12 mouse cellular contexts compared by ENCODE assay signal in genomic region chr13:56774304-56774703, GRCm38 (mm10). TPM values are rescaled to one million over a fixed set of nuclear protein-coding genes. Genes with fewer than 3 reads are reported as not detected.
A peak's percentile ranks its signal among the peaks of the same experiment; 100 is the strongest.
DNase-seq lines count a peak whose midpoint lies in the region; ATAC-seq lines count a peak whose summit lies in the region.
"Had no signal": no experiment of that assay in that cellular context is flagged by ENCODE, and none has a peak within 500 bp of the region (broad histone marks: within the 10 kb centered on the region; RNA-seq: fewer than 3 reads in every experiment).

No protein-coding gene starts in this region.

- H3K36me3 ChIP-seq in midbrain, embryonic 12.5 days = no peaks in the 10 kb centered on the region

- peak; percentile 92 to 99 for ATAC-seq in hematopoietic stem cell, adult 5-6 weeks (replicated peaks in 1 of 2; ENCODE audit: insufficient read depth in 1 of 2, low FRiP score in 2 of 2, low TSS enrichment in 1 of 2, low read depth in 1 of 2, poor library complexity in 2 of 2, severe bottlenecking in 2 of 2)
- ATAC-seq in midbrain, embryonic 12.5 days (ENCODE audit: low FRiP score, low read depth) = peak; percentile 88

- no peaks in the 10 kb centered on the region; the same call in 1 of the 2 replicates for H3K27me3 ChIP-seq in midbrain, embryonic 12.5 days

- no peak overlapping the region for H3K4me3 ChIP-seq in midbrain, embryonic 12.5 days

- 16% methylated on average over 5 of the region's 5 CpGs for WGBS in midbrain, embryonic 12.5 days

- H3K4me2 ChIP-seq in midbrain, embryonic 12.5 days (replicated peaks) = peak overlapping the region; percentile 32

- peak; percentile 26 for DNase-seq in 416B (ENCODE audit: low read depth)
- DNase-seq in brain, adult 2 months (ENCODE audit: low read depth, low spot score) = peak; percentile 66
- DNase-seq in cerebellum, postnatal 25 days = no peak
- no peak for DNase-seq in frontal cortex, adult 2 months (ENCODE audit: extremely low spot score in 1 of 2, low spot score in 1 of 2)
- DNase-seq in right cerebral cortex, postnatal 36 days (ENCODE audit: low spot score in 2 of 2) = no peak
- DNase-seq in gastrocnemius, postnatal 25 days = no peak
- DNase-seq: adrenal gland, adult 8-10 months; cerebellum, adult 8-10 months; liver; right cerebral cortex, postnatal 14 days had no signal

- peak overlapping the region; percentile 31; the same call in 1 of the 2 replicates for H3K9ac ChIP-seq in midbrain, embryonic 12.5 days (replicated peaks)

- peaks cover 37% of the 10 kb centered on the region for H3K4me1 ChIP-seq in midbrain, embryonic 12.5 days

- peak overlapping the region; percentile 80 for H3K27ac ChIP-seq in midbrain, embryonic 12.5 days (replicated peaks)

- no peaks in the 10 kb centered on the region for H3K9me3 ChIP-seq in midbrain, embryonic 12.5 days

RNA-seq across cellular contexts. Expression of gene Gm45623, which starts 20.7 kb away (rescaled TPM):
- not detected in 2 replicates for total RNA-seq in hematopoietic stem cell, adult 5-6 weeks (2017)
- 0.16 and 0.32 TPM in 2 replicates for polyA plus RNA-seq in midbrain, embryonic 12.5 days (2016; fragmentation: Nextera tagmentation; extraction: Ambion mirVana)
- polyA plus RNA-seq in frontal cortex, adult 2 months (2012; rRNA removed) = 9.2 and 10.6 TPM in 2 replicates
- not detected for total RNA-seq in gastrocnemius, postnatal 25 days (2021)
- total RNA-seq: adrenal gland, adult 8-10 months had no signal

Comparison
In these comparisons a context has a peak if more than half of its experiments do, and no peak if none do; other contexts are left out.
1. DNase-seq: peak in 416B (single experiment) and brain, adult 2 months (single experiment); none in cerebellum, postnatal 25 days (0 of 2), frontal cortex, adult 2 months (0 of 2), right cerebral cortex, postnatal 36 days (0 of 2) and gastrocnemius, postnatal 25 days (single experiment).